Mouse (Mus musculus) limb, embryonic 14.5 days (tissue): ENCODE results near the gene Zdhhc16. TPM values are rescaled to one million over a fixed set of nuclear protein-coding genes. Genes with fewer than 3 reads are reported as not detected.
"Not testable (repeated sequence)": the region's sequence is repeated elsewhere in the genome, so short reads cannot be mapped to it uniquely, and the experiment has no call there.

Experiments used
- ATAC-seq: fragments of 200-750 bp; cut with Nextera tagmentation; 2 replicates; pipeline ENCODE4 v1.8.0; 2017; ENCODE audit warnings: low read depth, moderate number of reproducible peaks, moderate TSS enrichment; ENCODE audit not compliant: low FRiP score
- DNase-seq: peaks from one replicate; pipeline ENCODE4 v3.0.0-alpha.2; 2015; ENCODE audit warnings: low spot score
- H3K27ac ChIP-seq: fragments of 300-500 bp; sonication (generic); replicated peaks from 2 replicates; pipeline ENCODE4 v1.5.1; 2014; ENCODE audit warnings: low read depth, mild to moderate bottlenecking, low read length, moderate library complexity, mixed read lengths
- H3K27me3 ChIP-seq: fragments of 300-500 bp; sonication (generic); 2 replicates; pipeline ENCODE4 v1.6.1; 2014; ENCODE audit warnings: low read length, mixed read lengths; ENCODE audit not compliant: control insufficient read depth, insufficient read depth
- H3K36me3 ChIP-seq: fragments of 300-500 bp; sonication (generic); 2 replicates; pipeline ENCODE4 v1.6.1; 2014; ENCODE audit warnings: mild to moderate bottlenecking, low read length, moderate library complexity, mixed read lengths; ENCODE audit not compliant: control insufficient read depth, insufficient read depth
- H3K4me1 ChIP-seq: fragments of 300-500 bp; sonication (generic); 2 replicates; pipeline ENCODE4 v1.6.1; 2014; ENCODE audit warnings: antibody characterized with exemption, low read length, mixed read lengths; ENCODE audit not compliant: control insufficient read depth, insufficient read depth
- H3K4me2 ChIP-seq: fragments of 300-500 bp; sonication (generic); replicated peaks from 2 replicates; pipeline ENCODE4 v1.6.1; 2014; ENCODE audit warnings: low read depth, mild to moderate bottlenecking, low read length, moderate library complexity; ENCODE audit not compliant: severe bottlenecking
- H3K4me3 ChIP-seq: fragments of 300-500 bp; sonication (generic); replicated peaks from 2 replicates; pipeline ENCODE4 v1.5.1; 2014; ENCODE audit warnings: low read length
- H3K9ac ChIP-seq: fragments of 300-500 bp; sonication (generic); 2 replicates; pipeline ENCODE4 v1.6.1; 2014; ENCODE audit warnings: mild to moderate bottlenecking, low read depth, low read length, moderate library complexity; ENCODE audit not compliant: severe bottlenecking
- H3K9me3 ChIP-seq: fragments of 300-500 bp; sonication (generic); 2 replicates; pipeline ENCODE4 v1.6.1; 2016; ENCODE audit warnings: low read length; ENCODE audit not compliant: control insufficient read depth
- POLR2A ChIP-seq: fragments of 200-500 bp; IDR thresholded peaks from 2 replicates; pipeline ENCODE4 v1.8.0; 2012; ENCODE audit warnings: inconsistent platforms, mild to moderate bottlenecking, moderate library complexity, borderline replicate concordance; ENCODE audit not compliant: insufficient read depth, insufficient read length; ENCODE audit errors: extremely low read depth
- WGBS: fragments of 180-500 bp; shearing (Covaris S2); extraction: QIAGEN DNeasy Blood & Tissue Kit; methylation state at CpG from one replicate; pipeline ENCODE4 v1.1.7; 2014; 5-methylcytosine and 5-hydroxymethylcytosine counted together
- polyA plus RNA-seq, 2 experiments: library from polyadenylated mRNA; depleted of rRNA in 1 of 2; stranded (reverse) in 1 of 2; unstranded in 1 of 2; fragments of >200 nt; fragmentation: Nextera tagmentation in 1 of 2; extraction: Ambion mirVana in 1 of 2; gene quantifications; 2 replicates each; pipeline versions ENCODE4 v1.2.1 to v1.2.3; 2012 to 2014

Gene Zdhhc16
- polyA plus RNA-seq, 2 experiments, result 79.2 to 114 TPM

DNA sequence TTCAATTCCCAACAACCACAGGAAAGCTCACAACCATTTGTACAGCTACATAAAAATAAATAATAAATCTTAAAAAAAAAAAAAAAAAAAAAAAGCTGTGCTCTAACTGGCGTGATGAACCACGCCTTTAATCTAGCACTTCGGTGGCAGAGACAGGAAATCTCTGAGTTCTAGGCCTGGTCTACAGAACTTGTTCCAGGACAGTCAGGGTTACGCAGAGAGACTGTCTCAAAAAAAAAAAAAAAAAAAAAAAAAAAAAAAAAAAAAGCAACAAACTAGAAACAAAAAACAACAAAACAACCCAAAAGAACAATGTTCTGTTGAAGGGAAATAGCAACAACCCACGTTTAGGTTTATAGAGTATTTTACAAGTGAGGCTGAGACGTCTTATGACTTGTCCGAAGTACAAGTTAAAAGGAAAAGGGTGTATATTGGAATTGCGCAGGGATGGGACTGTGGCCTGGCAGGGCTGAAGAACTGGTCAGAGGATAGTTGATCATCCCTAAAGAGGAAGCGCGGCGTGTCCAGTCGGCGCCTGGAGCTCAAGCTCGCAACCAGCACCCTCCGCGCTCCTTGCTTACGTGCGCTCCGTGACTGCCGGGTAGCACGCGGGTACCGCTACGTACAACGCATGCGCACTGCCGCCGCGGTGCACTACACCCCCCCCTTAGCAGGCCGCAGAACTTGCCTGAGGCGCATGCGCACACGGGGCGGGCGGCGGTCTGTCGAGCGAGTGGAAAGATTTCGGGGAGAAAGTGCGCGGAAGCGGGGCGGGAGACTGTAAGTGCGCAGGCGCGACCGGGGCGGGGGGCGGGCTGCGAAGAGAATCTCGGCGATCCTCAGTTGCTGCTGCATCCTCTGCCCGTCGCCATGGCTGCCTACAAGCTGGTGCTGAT lies 21.9 kb upstream of the Zdhhc16 start, which contains the start of gene Pgam1:
Pgam1 (plus strand) TSS at position 746 of the 896 bp plus-strand sequence.
- Histone ChIP-seq H3K4me3 (peak within 1 kb of the TSS; percentile 91), H3K27ac (peak within 1 kb of the TSS; percentile 69), H3K4me2 (peak within 1 kb of the TSS; percentile 66), H3K9ac (peak within 1 kb of the TSS; percentile 84), H3K4me1 (peaks cover 20% of the 10 kb centered on the region), H3K9me3 (no peaks in the 10 kb centered on the region), H3K27me3 (no peaks in the 10 kb centered on the region), H3K36me3 (peaks cover 13% of the 10 kb centered on the region)
- DNase-seq (peak; percentile 97), ATAC-seq (peak; percentile 95)
- peak; percentile 75; the same call in 1 of the 2 replicates for TF ChIP-seq POLR2A
- WGBS, result 7% methylated on average over 38 of the region's 54 CpGs

DNA sequence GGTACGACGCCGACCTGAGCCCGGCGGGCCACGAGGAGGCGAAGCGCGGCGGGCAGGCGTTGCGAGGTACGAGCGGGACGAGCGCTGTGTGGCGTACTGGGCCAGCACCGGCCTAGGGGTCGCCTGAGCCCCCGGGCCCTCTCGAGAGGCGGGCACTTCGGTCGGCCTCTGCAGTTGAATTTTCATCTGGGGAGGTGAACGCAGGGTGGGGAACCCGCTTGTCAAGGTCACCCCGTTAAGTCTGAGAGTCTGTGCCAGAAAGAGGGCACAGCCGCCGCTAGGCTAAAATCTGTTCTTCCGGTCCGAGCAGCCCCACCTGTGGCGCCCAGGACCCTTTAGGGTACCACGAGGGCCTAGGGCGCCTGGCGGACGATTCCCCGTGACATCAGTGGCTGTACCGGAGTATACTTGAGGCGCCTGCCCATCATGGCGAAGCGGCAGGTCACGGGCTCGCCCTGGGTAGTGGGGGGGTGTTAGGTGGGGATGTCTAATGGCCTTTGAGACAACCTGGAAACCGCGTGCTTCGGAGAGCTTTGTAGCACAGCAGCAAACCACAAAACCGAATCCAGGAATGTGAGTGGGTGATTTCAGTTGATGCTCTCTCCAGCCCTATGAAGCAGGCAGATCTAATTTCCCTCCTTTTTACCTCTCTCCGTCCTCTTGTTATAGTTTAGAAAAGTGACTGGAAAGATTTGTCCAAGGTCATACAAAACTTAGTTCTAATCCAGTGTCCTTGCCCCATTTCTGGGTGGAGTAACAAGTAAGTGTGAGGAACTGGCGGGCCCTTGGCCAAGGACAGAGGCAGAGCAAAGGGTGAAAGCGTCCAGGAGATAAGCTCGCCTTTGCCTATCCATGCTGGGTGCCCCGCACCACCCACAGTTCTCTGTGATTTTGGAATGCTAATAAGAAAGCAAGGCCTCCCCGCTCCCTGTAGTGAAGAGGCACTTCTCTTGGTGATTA lies 20.9 kb upstream of the Zdhhc16 start:
- WGBS, result 2% methylated on average over 40 of the region's 53 CpGs
- Histone ChIP-seq H3K9me3 (no peaks in the 10 kb centered on the region), H3K27me3 (no peaks in the 10 kb centered on the region), H3K4me1 (peaks cover 20% of the 10 kb centered on the region), H3K36me3 (peaks cover 22% of the 10 kb centered on the region), H3K27ac (peak overlapping the region; percentile 69), H3K9ac (peak overlapping the region; percentile 84), H3K4me3 (peak overlapping the region; percentile 91), H3K4me2 (peak overlapping the region; percentile 66)
- ATAC-seq (peak; percentile 55), DNase-seq (no peak)
- no peak for TF ChIP-seq POLR2A

GRCm38 (mm10) chr19:41913774-41914591 lies 19.3 kb upstream of the Zdhhc16 start:
- H3K9ac ChIP-seq, result peak overlapping the region; percentile 84
- H3K27ac ChIP-seq, result no peak overlapping the region
- H3K4me3 ChIP-seq, result peak overlapping the region; percentile 91
- H3K4me2 ChIP-seq, result peak overlapping the region; percentile 66
- no peaks in the 10 kb centered on the region for H3K27me3 ChIP-seq
- DNase-seq (no peak), ATAC-seq (no peak)
- peaks cover 29% of the 10 kb centered on the region for H3K36me3 ChIP-seq
- no peaks in the 10 kb centered on the region for H3K9me3 ChIP-seq
- peaks cover 20% of the 10 kb centered on the region for H3K4me1 ChIP-seq
- WGBS, result 55% methylated on average over 6 of the region's 6 CpGs
- TF ChIP-seq POLR2A, result no peak

- H3K36me3 ChIP-seq, result peaks cover 35% of the 10 kb centered on the region
- H3K4me3 ChIP-seq, result peak overlapping the region; percentile 5; the same call in 1 of the 2 replicates
- not testable (repeated sequence) for H3K9me3 ChIP-seq, DNase-seq, H3K27ac ChIP-seq, H3K27me3 ChIP-seq, ATAC-seq, H3K9ac ChIP-seq
- peaks cover 20% of the 10 kb centered on the region for H3K4me1 ChIP-seq
- H3K4me2 ChIP-seq, result peak overlapping the region; percentile 66
Observed at GRCm38 (mm10) chr19:41914592-41914882, 18.7 kb upstream of the Zdhhc16 start.

DNA sequence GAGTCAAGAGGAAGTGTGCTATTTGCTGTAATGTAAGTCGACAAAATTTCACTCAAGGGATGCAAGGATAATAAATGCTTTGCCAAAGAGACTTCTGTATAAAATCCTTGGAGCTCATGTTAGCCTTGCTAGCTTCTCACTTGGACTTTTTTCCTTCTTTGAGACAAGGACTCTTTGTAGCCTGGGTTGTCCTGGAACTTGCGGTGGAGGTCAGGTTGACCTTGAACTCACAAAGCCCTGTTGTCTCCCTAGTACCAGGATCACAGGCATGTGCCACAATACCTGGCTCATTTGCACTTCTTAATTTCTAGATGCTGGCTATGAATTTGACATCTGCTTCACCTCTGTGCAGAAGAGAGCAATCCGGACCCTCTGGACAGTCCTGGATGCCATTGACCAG lies 18.0 kb upstream of the Zdhhc16 start:
- Histone ChIP-seq H3K4me3 (no peak overlapping the region), H3K36me3 (peaks cover 38% of the 10 kb centered on the region), H3K4me1 (peaks cover 20% of the 10 kb centered on the region), H3K9me3 (no peaks in the 10 kb centered on the region), H3K27ac (no peak overlapping the region), H3K9ac (no peak overlapping the region), H3K4me2 (no peak overlapping the region), H3K27me3 (no peaks in the 10 kb centered on the region)
- TF ChIP-seq POLR2A, result no peak
- WGBS, result 75% methylated on average over 3 of the region's 3 CpGs
- DNase-seq (no peak), ATAC-seq (no peak)
